Mouse (Mus musculus): ENCODE results near the gene Eipr1.
A peak's percentile ranks its signal among the peaks of the same experiment; 100 is the strongest.

The Eipr1 gene

GRCm38 (mm10) chr12:28874781-28875251 lies 123.2 kb downstream of the Eipr1 start:
- no peak for TF ChIP-seq GATA4 (IDR thresholded peaks at IDR 0.05; ENCODE audit: insufficient replicate concordance, low read length)

GRCm38 (mm10) chr12:28875471-28875870 lies 123.9 kb downstream of the Eipr1 start:
- no peak for TF ChIP-seq GATA4 (IDR thresholded peaks at IDR 0.05; ENCODE audit: insufficient replicate concordance, low read length)

- TF ChIP-seq GATA4 (IDR thresholded peaks at IDR 0.05; ENCODE audit: insufficient replicate concordance, low read length), result no peak
These were observed 128.9 kb downstream of the Eipr1 start for GRCm38 (mm10) chr12:28880471-28880870.

- no peak for TF ChIP-seq GATA4 (IDR thresholded peaks at IDR 0.05; ENCODE audit: insufficient replicate concordance, low read length)
These were observed 136.1 kb downstream of the Eipr1 start for GRCm38 (mm10) chr12:28887712-28888111.

GRCm38 (mm10) chr12:28889068-28889674 lies 137.6 kb downstream of the Eipr1 start:
- no peak for TF ChIP-seq GATA4 (IDR thresholded peaks at IDR 0.05; ENCODE audit: insufficient replicate concordance, low read length)

GRCm38 (mm10) chr12:28891523-28891922 lies 139.9 kb downstream of the Eipr1 start:
- no peak for TF ChIP-seq GATA4 (IDR thresholded peaks at IDR 0.05; ENCODE audit: insufficient replicate concordance, low read length)

GRCm38 (mm10) chr12:28896577-28896976 lies 145.0 kb downstream of the Eipr1 start:
- TF ChIP-seq GATA4 (IDR thresholded peaks at IDR 0.05; ENCODE audit: insufficient replicate concordance, low read length), result no peak

- TF ChIP-seq GATA4 (IDR thresholded peaks at IDR 0.05; ENCODE audit: insufficient replicate concordance, low read length), result peak; percentile 35; the same call in 1 of the 2 replicates
These were observed 146.7 kb downstream of the Eipr1 start for GRCm38 (mm10) chr12:28898307-28898706.

GRCm38 (mm10) chr12:28899696-28900095 lies 148.1 kb downstream of the Eipr1 start:
- no peak for TF ChIP-seq GATA4 (IDR thresholded peaks at IDR 0.05; ENCODE audit: insufficient replicate concordance, low read length)

- no peak for TF ChIP-seq GATA4 (IDR thresholded peaks at IDR 0.05; ENCODE audit: insufficient replicate concordance, low read length)
These were observed 148.7 kb downstream of the Eipr1 start for GRCm38 (mm10) chr12:28900341-28900740.

GRCm38 (mm10) chr12:28902132-28902531 lies 150.5 kb downstream of the Eipr1 start:
- TF ChIP-seq GATA4 (IDR thresholded peaks at IDR 0.05; ENCODE audit: insufficient replicate concordance, low read length), result no peak

- no peak for TF ChIP-seq GATA4 (IDR thresholded peaks at IDR 0.05; ENCODE audit: insufficient replicate concordance, low read length)
These were observed 151.5 kb downstream of the Eipr1 start for GRCm38 (mm10) chr12:28903082-28903481.

GRCm38 (mm10) chr12:28905486-28905885 lies 153.9 kb downstream of the Eipr1 start:
- no peak for TF ChIP-seq GATA4 (IDR thresholded peaks at IDR 0.05; ENCODE audit: insufficient replicate concordance, low read length)

- TF ChIP-seq GATA4 (IDR thresholded peaks at IDR 0.05; ENCODE audit: insufficient replicate concordance, low read length), result no peak
These were observed 154.4 kb downstream of the Eipr1 start for GRCm38 (mm10) chr12:28906016-28906415.

GRCm38 (mm10) chr12:28906809-28907297 lies 155.2 kb downstream of the Eipr1 start:
- TF ChIP-seq GATA4 (IDR thresholded peaks at IDR 0.05; ENCODE audit: insufficient replicate concordance, low read length), result no peak

GRCm38 (mm10) chr12:28907814-28908213 lies 156.2 kb downstream of the Eipr1 start:
- no peak for TF ChIP-seq GATA4 (IDR thresholded peaks at IDR 0.05; ENCODE audit: insufficient replicate concordance, low read length)

- no peak for TF ChIP-seq GATA4 (IDR thresholded peaks at IDR 0.05; ENCODE audit: insufficient replicate concordance, low read length)
These were observed 158.2 kb downstream of the Eipr1 start for GRCm38 (mm10) chr12:28909851-28910250.

Data from liver, adult (tissue).